Mouse (Mus musculus) 3134 (cell line): ENCODE measurements at regions not wholly inside any gene's neighbourhood (a gene's known extent, or its start where the extent isn't known, plus 50 kb on each side); places are given as distances from the start of the nearest gene placed in this dataset.
"Not testable (repeated sequence)": the region's sequence is repeated elsewhere in the genome, so short reads cannot be mapped to it uniquely, and the experiment has no call there.

Source experiments
- DNase-seq: peaks from one replicate; pipeline ENCODE4 v3.0.0-alpha.2; 2011; ENCODE audit warnings: low spot score; ENCODE audit not compliant: insufficient read length; ENCODE audit errors: extremely low read depth

DNA sequence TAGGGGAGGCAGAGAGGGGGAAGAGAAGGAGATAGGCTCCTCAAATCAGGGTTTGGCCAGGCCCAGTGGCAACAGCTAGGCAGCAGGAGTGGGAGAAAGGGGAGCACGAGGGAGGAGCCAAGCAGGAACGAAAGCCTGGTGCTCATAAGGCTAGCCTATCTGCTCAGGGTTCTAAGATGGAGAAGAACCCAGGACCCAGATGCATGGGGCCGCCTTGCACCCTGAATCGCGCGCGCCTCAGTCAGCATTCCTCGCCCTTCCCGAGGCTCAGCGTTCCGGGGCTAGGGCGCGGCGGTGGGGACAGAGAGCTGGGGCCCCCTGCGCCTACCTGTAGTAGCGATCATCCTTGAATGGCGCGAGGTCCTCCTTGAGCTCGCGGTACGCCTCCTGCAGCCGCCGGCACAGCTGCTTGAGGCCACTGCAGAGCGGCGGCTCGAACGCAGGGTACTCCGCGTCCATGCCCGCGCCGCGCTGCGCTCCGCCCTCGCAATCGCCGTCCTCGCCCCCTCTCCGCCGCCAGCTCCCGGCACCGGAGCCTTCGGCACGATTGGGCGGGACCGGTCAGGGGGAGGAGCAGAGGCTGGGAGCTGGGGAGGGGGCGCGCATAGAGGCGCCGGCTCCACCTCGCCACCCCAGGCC lies 60.1 kb downstream of the Dynlt1b start:
- DNase-seq = not testable (repeated sequence)

DNA sequence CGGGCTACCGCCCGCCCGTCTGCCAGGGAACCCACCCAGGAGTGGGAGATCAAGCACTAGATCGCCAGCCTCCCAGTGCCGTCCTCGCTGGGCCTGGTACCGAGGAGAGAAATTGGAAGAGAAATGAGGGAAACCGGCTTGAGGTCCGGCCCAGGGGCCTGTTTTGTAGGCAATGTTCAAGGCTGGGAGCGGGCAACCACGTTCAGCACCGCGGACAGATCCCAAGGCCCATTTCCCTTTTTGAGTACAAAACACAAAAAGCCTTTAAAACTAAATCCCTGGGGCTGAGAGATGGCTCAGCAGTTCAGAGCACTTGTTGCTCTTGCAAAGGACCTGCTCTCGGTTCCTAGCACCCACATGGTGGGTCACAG lies 60.6 kb downstream of the Dynlt1b start:
- not testable (repeated sequence) for DNase-seq

DNA sequence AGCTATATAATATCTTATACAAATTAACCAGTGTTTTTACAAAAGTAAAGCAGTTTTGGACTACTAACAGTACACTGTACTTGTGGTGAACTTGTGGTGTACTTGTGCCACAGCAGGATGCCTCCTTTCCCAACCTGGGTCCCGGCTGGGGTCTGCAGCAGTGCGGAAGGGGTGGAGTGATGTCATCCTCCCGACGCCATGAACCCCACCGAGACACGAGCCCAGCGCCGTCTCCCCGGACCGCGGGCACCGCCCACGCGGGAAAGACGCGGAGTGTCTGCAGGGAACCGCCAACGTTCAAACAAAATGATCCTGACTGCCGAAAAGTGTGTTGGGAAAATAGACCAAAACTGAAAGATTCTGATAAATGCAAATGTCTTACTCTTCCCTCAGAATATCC lies 62.6 kb downstream of the Dynlt1b start:
- DNase-seq = peak; percentile 16

DNA sequence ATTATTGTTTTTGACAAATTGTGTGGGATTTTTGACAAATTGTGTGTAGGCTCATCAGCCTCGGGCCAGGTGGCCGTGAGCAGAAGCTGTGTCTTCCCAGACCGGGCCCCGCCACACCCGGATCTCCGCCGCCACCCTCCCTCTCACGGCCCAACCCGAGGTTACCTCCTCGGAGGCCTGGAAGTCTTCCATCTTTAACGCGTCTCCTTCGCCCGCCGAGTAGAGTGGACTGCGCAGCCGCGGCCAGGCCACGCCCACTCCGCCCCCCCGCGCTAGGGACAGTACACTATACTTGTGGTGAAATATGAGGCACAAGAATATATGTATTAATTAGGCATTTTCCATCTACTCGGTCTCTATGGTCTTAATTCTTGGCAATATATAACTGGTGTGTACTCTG lies 63.0 kb downstream of the Dynlt1b start:
- DNase-seq = peak; percentile 13

DNA sequence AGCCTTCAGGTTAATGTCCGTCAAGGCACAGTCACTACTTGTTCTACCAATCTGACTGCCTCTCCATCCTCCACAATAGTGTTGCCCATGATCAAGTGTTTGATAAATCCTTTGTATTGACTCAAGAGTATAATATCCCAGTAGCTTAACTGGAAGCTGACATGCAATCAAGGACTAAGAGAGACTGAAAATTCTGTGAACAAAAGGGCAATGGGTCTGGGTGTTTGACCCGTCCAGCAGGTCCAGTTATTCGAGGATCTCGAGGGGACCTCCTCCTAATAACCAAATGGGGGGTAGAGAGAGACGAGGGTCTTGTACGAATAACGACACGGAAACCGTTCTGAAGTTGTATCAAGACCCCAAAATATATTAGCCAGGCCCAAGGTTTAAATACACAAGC lies 66.6 kb downstream of the Dynlt1b start:
- not testable (repeated sequence) for DNase-seq

DNA sequence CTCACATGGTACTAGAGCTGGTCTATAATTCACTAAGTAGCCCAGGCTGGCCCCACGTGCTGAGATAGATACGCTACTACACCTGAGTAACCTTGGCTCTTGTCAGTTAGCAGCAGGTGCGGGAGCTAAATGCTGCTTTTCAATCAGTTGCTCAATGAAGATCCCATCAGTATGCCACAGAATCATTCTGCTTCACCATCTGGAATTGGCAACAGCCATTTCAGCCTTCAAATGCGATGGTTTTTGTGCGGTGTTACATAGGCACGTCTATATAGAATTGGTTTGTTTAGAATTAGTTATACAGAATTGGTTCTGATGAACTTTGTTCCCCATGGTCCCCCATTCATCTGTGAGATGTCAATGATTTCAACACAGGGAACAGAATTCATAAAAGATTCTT lies 72.8 kb downstream of the Dynlt1b start:
- not testable (repeated sequence) for DNase-seq

DNA sequence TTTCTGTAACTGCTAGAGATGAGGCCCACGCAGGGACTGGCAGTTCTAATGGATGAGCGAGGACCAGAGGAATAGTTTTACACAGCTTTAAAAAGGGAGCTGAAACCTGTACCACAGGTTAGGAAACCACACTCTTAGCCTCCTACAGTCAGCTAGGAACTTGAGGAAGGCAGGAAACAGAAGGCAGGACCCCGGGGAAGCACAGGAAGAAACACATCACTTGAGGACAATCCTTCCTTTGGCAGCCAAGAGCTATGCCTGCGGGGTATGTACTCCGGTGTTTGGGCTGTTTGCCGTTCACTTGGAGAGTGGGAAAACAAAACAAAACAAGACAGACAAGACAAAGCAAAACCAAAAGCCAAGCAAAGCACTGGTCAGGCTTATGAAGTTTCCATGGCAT lies 76.0 kb downstream of the Dynlt1b start:
- not testable (repeated sequence) for DNase-seq

DNA sequence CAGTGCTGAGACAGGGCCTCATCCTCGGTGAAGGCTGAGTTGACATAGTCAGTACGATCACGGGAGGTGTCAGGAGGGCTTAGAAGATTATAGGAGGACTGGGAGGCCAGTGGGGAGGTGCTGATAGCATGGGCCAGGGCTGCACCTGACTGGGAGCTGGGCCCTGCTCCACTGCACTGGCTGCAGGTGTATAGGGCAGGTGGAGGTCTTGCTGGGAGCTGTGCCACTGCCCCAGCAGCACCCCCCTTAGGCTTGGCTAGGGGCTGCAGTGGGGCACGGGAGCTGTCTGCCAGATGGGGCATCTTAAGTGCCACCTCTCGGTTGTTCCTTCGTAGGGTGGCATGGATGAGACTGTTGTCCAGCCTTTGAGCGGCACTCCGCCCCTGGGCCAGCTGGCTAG lies 85.2 kb downstream of the Dynlt1b start:
- not testable (repeated sequence) for DNase-seq

DNA sequence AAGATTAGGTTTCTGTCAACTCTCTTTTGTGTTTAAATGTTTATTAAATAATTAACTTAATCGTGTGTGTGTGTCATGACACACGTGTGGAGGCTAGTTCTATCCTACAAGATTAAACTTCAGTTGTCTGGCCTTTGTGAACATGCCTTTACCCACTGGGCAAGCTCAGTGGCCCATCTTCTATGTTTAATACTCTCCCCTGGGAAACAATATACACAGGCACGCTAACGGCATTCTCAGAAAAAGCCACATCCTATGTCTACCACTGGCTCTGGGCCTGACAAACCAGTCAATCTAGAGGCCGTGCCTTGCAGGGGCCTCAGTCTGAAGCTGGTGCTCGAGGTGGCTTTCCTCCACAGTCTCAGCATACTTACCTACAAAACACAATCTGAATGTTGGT lies 82.4 kb upstream of the Dynlt1c start:
- DNase-seq = not testable (repeated sequence)

DNA sequence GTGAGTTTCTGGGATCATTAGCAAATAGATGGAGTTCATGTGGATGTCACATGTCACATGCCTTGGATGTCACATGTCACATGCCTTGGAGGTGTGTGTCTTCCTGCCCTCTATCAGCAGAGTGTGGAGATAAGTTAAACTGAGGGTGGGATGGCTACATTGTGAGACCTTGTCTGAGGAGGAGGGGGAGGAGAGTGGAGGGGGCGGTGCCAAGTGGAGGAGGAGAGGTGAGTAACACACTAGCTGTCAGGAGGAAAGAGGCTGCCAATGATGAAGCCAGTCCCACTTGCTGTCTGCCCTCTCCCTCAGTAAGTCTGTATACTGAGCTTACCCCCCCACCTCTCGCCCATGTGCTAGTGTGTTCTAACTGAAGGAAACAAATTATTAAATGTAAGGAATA lies 81.5 kb upstream of the Dynlt1c start:
- peak; percentile 16 for DNase-seq

DNA sequence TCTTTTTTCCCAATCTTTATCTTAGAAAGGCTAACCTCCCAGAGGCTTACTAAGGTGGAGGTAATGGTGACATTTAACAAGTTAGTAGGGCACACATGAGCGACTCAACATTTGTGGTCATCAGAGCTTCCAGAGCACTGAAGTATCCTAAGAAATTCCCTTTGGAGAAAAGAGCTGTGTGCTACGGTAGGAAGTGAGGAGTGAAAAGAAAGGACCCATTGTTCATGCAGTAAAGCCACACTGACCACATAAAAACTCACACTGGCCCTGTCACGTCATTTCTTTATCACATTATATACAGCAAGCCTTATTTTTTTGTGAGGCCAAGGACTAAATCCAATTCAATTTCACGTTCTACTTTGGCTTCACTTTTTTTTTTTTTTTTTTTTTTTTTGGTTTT lies 80.7 kb upstream of the Dynlt1c start:
- DNase-seq = peak; percentile 58

DNA sequence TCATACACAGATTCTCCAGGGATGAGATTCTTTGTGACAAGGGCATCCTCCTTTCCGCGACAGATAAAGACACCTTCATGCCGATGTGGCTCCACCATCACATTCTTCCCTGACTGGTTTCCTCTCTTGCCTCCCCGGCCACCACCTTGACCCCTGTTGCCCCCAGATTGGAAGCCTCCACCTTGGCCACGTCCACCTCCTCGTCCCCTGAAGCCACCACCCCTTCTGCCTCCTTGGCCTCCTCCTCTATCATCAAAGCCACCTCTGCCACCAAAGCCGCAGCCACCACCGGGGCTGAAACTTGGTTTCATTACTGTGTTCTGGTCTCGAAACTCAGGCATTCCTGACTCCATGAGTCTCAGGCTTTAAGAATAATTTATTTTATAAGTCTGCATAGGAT lies 79.3 kb upstream of the Dynlt1c start:
- not testable (repeated sequence) for DNase-seq

DNA sequence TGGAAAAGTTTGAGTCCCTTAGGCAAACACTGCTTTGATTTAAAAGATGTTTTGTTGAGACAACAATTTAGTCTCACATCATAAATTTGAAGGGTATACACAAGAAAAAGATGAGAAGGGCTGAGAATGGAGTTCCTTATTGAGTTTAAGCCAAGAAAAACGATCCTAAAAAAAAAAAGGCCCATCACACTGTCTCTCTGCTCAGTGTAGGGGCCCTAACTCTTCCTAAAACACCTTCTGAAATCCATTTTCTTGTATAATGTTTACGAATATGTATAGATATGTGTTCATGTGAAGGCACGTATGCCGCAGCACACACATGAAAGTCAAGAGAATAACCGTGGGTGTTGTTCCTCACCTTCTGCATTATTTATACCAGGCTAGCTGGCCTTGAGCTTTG lies 62.7 kb upstream of the Dynlt1c start:
- not testable (repeated sequence) for DNase-seq

DNA sequence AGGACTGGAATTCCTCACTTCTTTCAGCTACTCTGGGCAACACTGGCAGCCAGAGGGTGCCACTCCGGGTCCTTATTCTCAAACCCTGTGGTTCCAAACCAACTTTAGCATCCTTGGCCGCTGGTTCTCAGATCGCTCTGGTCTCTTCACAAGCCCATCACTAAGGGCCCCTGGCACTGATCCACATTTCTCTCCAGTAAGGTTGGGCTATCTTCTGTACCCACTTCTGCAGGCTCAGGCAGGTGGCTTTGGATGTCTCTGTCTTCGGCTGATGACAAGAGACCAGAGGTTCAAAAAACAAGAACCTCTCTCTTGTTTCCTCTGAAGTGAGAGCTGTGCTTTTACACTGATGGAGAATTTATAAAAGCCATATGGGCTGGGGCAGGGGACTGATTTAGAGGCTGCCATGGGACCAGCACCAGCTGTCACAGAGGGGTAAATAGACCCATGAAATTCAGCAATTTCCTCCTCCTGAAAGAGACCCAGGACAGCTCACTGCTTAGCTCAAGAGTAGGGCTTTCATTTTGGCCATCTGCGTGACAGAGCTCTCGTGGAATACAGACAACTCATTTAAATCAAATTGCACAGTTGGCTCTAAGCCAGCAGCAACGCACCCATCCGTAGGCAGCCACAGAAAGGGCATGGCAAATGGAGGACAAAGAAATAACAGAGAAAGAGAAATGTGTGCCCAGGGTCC lies 54.3 kb upstream of the Dynlt1c start:
- DNase-seq = not testable (repeated sequence)

DNA sequence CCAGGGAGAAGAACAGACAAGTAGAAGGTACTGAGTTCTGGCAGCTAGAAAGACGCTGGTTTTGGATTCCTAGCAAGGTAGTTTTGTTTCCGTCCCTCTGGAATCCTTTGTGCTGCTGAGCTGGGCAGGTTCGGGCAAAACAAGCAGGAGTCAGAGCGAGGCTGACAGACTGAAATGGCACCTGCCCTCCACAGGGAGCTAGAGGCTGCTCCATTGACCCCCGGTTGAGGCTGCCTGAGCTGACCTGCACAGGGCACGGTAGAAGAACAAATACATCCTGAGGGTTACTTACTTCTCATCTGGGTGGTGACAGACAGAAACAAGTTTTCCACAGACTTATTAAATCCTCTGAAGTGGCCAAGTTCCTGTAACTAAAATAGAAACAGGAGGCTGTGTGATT lies 53.5 kb upstream of the Dynlt1c start:
- DNase-seq = not testable (repeated sequence)
